Mouse (Mus musculus) bone marrow macrophage, adult 2 months (primary cell): ENCODE data around the gene Tra2b.

Experiments
- CTCF ChIP-seq: IDR thresholded peaks from 2 replicates; pipeline ENCODE4 v1.5.1; 2012; ENCODE audit warnings: low read depth, mild to moderate bottlenecking, low read length, moderate library complexity
- POLR2A ChIP-seq: IDR thresholded peaks from 2 replicates; pipeline ENCODE4 v1.6.1; 2012; ENCODE audit warnings: mild to moderate bottlenecking, low read depth, low read length, borderline replicate concordance

- no peak for TF ChIP-seq CTCF
- TF ChIP-seq POLR2A, result no peak
These were observed 9.3 kb upstream of the Tra2b start for GRCm38 (mm10) chr16:22275142-22275541.
